Mouse (Mus musculus) adrenal gland, postnatal 10 days (tissue): ENCODE measurements at regions not wholly inside any gene's neighbourhood (a gene's known extent, or its start where the extent isn't known, plus 50 kb on each side); places are given as distances from the start of the nearest gene placed in this dataset.

Experiments
- DNase-seq: peaks from one replicate; pipeline ENCODE4 v3.0.0; 2021; ENCODE audit warnings: mixed read lengths

- no peak for DNase-seq
Observed at GRCm38 (mm10) chr1:77201321-77201917, 313.5 kb downstream of the Epha4 start.

DNA sequence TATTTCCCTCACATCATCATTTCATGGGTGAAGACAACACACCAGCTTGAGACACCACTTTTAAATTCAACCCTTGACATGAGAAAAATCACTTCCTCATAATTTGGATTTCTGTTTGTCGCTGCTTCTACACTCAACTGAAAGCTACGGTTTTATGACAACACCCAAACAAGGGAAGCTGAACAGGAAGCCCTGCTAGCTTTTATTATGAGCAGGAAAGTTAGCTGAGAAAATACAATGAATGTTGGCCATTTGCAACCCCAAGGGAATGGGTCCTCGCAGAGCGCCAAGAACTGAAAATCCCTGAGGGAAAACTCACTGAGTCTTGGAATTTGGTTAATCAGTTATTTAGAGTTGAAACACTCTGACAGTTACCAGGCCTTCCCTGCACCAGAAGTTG lies 311.9 kb downstream of the Epha4 start:
- DNase-seq: peak; percentile 26

DNA sequence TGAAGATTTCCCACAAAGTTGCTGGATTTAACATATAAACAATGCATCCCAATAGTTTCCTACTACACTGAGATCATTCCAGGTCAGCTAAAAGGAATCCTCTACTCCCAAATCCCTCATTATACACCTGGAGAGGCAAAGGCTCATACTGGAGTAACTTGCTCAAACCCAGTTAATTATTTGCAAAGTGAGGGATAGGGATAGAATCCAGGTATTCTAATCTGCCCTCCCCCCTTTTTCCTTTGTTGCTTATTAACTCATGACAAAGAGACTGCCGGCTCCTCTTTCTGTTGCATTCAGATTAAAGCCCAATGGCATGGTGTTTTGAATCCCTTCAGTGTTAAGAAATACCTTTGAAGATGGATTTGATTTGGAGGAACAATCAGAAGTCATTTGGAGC lies 308.4 kb downstream of the Epha4 start:
- no peak for DNase-seq

GRCm38 (mm10) chr1:77209395-77209794 lies 305.5 kb downstream of the Epha4 start:
- no peak for DNase-seq

DNA sequence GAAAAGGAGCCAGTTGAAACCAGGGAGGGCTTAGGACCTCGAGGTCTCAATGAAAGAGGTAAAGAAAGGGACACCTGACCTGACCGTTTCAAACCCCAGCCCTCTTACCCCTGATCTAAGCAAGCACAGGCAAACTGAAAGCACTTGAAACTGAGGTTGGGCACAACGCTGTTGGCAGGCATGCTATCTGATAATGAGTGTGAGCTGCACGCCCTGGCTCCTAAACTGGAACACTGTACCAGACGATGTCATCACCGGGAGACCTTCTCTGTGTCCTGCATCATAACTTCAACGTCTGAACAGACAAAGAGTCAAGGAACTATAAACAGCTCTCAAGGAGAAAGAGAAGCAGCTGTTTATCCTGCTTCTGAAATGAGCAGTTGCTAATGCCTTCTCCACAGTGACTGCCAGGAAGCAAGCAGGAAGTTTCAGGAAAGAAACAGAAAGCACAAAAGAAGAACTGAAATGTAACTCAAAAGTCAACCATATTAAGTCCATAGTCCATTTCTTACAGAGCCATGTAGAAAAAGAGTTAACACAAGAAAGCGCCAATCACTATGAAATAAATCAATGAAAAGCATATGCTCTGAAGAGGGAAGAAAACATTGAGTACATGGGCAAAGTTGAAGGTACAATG lies 301.3 kb downstream of the Epha4 start:
- no peak for DNase-seq

DNA sequence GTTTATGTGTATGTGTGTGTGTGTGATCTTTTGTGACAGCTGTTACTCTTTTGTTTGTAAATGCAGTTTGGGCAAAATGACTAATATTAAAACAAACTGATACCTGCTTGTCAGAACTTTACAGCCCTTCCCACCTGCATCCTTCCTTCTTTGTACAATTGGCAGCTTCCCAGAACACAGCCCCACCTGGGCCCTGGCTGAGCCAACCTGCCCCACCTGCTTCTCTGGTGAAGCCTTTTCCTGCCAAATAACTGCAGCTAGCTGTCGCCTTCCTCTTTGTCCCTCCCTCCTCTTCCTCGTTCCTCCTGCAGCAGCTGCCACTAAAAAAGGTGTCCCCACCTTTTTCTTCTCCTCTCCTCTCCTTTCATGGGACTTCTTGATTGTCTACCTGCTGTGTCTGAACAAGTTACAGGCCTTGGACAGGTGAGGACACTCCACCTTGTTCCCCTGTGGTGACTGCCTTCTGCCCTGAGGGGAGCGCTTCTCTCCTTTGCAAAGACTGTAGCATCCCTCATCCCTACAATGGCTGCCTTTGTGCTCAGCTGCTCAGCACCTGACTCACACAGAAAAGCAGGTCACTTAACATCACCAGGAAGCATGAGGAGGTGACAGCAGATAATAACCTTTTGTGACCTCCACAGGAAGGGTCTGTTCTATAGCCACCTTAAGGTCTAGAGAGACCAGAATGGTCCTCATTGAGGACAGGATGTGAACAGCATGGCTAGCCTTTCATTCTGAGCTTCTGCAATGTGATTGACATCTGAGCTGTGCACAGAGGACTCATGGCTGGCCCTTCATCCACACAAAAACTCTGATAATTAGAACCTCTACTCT lies 295.2 kb downstream of the Epha4 start:
- no peak for DNase-seq

GRCm38 (mm10) chr1:77220322-77220590 lies 294.6 kb downstream of the Epha4 start:
- no peak for DNase-seq

DNA sequence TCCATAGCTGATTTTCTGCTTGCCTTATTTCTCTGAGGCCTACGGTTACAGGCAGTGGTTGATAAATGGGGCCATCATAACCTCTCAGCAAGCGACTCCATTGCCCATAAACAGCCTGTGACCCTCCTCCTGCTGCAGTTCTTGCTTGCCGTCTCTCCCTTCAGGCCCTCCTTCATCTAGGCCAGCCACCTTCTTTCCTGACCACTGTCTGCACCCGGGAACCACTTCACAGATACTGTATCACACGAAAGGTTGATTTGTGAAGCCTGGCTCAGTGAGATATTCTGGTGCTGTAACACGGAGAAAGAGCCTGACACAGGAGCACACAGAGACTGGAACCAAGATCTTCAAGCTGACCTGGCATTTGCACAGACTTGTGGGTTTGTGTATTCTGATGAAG lies 294.1 kb downstream of the Epha4 start:
- no peak for DNase-seq

DNA sequence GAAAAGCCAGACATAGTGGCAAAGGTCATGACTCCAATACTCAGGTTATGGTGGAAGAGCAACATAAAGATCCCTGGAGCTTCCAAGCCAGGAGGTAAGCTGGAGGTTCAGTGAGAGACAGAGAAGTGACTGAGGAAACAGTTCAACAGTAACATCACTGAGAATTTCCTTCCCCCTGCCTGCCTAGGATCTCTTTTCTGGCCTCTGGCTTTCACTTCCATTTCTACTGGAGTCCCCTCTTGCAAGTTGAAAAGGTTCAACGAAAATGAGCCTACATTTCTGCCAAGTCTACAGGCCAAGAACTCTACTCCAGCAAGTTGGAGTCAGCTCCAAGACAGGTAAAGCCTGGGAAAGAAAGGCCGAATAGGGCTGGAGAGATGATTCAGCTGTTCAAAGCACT lies 293.0 kb downstream of the Epha4 start:
- DNase-seq: no peak

DNA sequence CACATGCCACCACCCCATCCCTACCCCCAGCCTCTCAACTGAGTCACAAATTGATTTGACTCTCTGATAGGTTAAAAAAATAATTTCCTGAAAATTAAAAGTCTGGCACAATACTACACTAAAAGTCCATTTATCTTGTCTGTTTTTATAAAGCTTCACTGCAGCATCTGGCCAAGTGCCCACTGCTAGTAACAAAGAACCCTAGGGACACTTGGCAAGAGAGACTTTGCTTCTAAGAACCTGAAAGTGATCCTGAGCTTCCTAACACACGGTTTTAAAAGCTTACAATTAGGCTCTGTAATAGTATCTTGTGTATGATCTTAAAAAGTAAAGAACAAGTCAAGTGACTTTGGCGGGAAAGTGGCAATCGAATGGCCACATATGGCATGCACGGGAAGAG lies 288.3 kb downstream of the Epha4 start:
- peak; percentile 29 for DNase-seq

- peak; percentile 6 for DNase-seq
Observed at GRCm38 (mm10) chr1:77226991-77227515, 287.8 kb downstream of the Epha4 start.

- no peak for DNase-seq
Observed at GRCm38 (mm10) chr1:77227800-77228199, 287.1 kb downstream of the Epha4 start.

DNA sequence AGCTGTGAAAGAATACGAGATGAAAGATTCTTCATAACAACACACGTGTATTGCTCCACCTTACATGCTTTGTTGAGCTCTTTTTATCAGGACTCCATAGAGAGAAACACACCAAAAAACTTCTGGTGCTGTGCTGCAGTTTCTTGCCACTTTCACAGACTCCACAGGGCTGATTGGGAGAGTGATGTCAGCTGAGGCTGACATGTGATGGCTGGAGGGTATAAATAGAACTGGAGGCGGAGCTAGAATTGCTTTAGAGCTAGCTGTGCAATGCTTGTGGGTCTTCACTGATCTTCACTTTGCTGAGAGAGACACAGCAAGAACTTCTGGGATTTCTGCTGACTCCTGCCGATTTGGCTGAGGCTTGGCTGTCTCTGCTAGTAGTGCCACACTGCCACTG lies 285.3 kb downstream of the Epha4 start:
- DNase-seq: no peak

GRCm38 (mm10) chr1:77233010-77233409 lies 281.9 kb downstream of the Epha4 start:
- no peak for DNase-seq

- no peak for DNase-seq
Observed at GRCm38 (mm10) chr1:77244642-77245041, 270.2 kb downstream of the Epha4 start.

- no peak for DNase-seq
Observed at GRCm38 (mm10) chr1:77246047-77246446, 268.8 kb downstream of the Epha4 start.

GRCm38 (mm10) chr1:77254276-77254675 lies 260.6 kb downstream of the Epha4 start:
- DNase-seq: no peak

DNA sequence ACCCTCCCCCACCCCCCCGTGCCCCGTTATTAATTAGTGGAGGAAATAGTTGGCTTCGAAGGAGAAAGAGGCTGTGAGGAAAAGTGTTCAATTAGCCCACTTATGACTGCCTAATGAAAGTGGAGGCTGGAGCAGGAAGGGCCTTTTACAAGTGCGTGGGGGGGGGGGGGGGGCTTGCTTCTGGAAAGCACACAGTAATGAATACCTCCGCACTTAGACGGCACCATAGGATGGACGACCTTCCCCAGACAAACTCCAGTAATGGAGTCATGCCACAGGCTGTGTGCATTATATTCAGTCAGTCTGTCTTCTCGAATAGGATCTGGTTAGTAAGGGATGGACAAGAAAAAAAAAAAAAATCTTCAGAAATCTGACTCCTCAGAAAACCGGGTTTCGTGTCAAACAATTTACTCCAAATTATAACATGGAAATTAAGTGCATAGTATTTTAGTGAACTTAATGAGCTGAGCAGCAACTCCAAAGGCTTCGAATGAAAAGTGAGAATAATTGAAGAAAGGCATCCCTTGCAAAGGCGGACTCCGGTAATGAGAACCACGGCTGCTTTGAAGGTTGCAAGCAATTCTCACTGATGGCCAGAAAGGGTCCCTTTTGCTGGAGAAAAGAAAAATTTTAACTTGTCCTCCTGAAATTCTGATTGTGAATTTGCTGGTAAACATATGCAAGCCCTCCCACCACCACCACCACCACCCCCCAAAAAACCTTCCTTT lies 258.6 kb downstream of the Epha4 start:
- no peak for DNase-seq

- DNase-seq: no peak
Observed at GRCm38 (mm10) chr1:77258730-77259310, 256.1 kb downstream of the Epha4 start.

DNA sequence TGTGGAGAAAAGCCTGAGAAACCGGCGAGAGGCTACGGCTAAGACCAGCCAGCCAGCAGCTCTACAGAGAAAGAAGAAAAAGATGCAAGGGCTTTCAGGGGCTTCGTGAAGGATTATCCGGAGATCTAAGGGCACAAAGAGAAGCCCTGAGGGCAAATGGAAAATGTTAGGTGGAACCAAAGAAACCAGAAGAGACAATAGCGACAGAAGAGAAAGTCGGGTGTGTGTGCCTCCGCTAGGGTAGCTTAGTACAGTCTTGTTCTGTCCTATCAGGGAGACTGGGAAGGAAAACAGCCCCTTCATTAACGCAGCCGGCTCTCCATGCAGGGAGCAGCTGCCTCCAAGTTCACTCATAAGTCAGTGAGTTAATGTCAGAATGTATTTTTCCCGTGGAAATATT lies 255.1 kb downstream of the Epha4 start:
- no peak for DNase-seq

DNA sequence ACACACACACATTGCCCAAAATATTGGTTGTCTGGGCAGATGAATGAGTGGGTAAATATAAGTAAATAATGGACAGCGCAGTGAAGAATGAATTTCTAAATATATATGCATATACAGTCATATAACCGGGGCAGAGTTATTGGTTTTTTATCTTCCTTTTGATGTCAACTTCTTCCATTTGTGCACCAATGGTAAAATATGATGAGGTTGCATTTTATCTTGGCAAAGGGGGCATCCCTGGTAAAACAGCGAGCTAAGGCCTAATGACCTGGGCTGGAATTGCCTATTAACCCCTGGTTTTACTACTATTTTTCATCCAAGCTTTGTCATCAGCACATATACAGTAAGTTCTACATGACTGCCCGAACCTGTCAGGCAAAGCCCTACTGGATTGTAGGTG lies 253.2 kb downstream of the Epha4 start:
- no peak for DNase-seq

DNA sequence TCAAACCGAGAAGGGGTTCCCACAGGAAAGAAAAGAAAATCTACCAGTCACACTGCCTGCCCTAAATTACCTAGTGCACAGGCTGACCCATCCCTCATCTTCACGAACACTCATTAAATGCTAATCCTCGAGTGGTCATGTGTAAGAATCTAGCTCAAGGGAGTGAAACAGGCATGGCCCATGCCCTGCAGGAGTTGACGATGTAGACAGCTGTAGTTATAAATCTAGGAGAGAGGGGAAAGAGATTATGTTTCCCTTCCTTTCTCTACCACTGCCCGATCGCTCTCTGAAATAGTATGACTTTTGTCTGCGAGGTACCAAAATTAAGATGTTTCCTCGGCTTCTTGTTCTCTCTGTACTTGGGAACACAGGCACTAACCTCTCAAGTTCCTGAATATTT lies 249.2 kb downstream of the Epha4 start:
- DNase-seq: no peak
